Mouse (Mus musculus): ENCODE results near the gene Msx3. TPM values are rescaled to one million over a fixed set of nuclear protein-coding genes. Genes with fewer than 3 reads are reported as not detected.

The Msx3 gene
- polyA plus RNA-seq (2015; fragmentation: Nextera tagmentation; extraction: Ambion mirVana): 0.79 and 0.99 TPM in 2 replicates

GRCm38 (mm10) chr7:140048361-140049114 lies at the start of gene Msx3:
Gene Msx3 (minus strand): TSS chr7:140049089.

GRCm38 (mm10) chr7:140092924-140093528 lies 44.1 kb upstream of the Msx3 start, which contains the start of gene Prap1:
Gene Prap1 (plus strand): TSS chr7:140093395.

GRCm38 (mm10) chr7:140082242-140082678 lies 33.4 kb upstream of the Msx3 start, which contains the start of gene Caly:
Gene Caly (minus strand): TSS chr7:140082548.

GRCm38 (mm10) chr7:140036281-140037170 lies 12.4 kb downstream of the Msx3 start, which contains the start of the genes Zfp511 and Tubgcp2:
Gene Zfp511 (plus strand): TSS chr7:140036391.
Gene Tubgcp2 (minus strand): TSS chr7:140036669.

Other genes with a start within 250 kb of the Msx3 start
- gene Adgra1, start 214.9 kb downstream of the Msx3 start, polyA plus RNA-seq (2015; fragmentation: Nextera tagmentation; extraction: Ambion mirVana): 62.5 and 63.1 TPM in 2 replicates
- 12.1 and 14.6 TPM in 2 replicates for gene Kndc1, start 154.4 kb downstream of the Msx3 start, polyA plus RNA-seq (2015; fragmentation: Nextera tagmentation; extraction: Ambion mirVana)
- gene Utf1, start 105.3 kb downstream of the Msx3 start, polyA plus RNA-seq (2015; fragmentation: Nextera tagmentation; extraction: Ambion mirVana): not detected in 2 replicates
- gene 6430531B16Rik, start 70.3 kb downstream of the Msx3 start, polyA plus RNA-seq (2015; fragmentation: Nextera tagmentation; extraction: Ambion mirVana): 1.1 and 1.5 TPM in 2 replicates
- 0.85 and 0.88 TPM in 2 replicates for gene Adam8, start 56.5 kb downstream of the Msx3 start, polyA plus RNA-seq (2015; fragmentation: Nextera tagmentation; extraction: Ambion mirVana)
- gene Zfp511, start 12.7 kb downstream of the Msx3 start, polyA plus RNA-seq (2015; fragmentation: Nextera tagmentation; extraction: Ambion mirVana): 52.0 and 54.8 TPM in 2 replicates
- gene Tubgcp2, start 12.4 kb downstream of the Msx3 start, polyA plus RNA-seq (2015; fragmentation: Nextera tagmentation; extraction: Ambion mirVana): 44.1 and 46.2 TPM in 2 replicates
- gene Caly, start 33.5 kb upstream of the Msx3 start, polyA plus RNA-seq (2015; fragmentation: Nextera tagmentation; extraction: Ambion mirVana): 625 and 662 TPM in 2 replicates
- gene Prap1, start 44.3 kb upstream of the Msx3 start, polyA plus RNA-seq (2015; fragmentation: Nextera tagmentation; extraction: Ambion mirVana): not detected in 2 replicates
- gene Fuom, start 53.4 kb upstream of the Msx3 start, polyA plus RNA-seq (2015; fragmentation: Nextera tagmentation; extraction: Ambion mirVana): 64.5 and 69.4 TPM in 2 replicates
- 8.7 and 11.0 TPM in 2 replicates for gene Paox, start 66.7 kb upstream of the Msx3 start, polyA plus RNA-seq (2015; fragmentation: Nextera tagmentation; extraction: Ambion mirVana)
- 127 and 133 TPM in 2 replicates for gene Echs1, start 67.4 kb upstream of the Msx3 start, polyA plus RNA-seq (2015; fragmentation: Nextera tagmentation; extraction: Ambion mirVana)
- gene Mtg1, start 88.5 kb upstream of the Msx3 start, polyA plus RNA-seq (2015; fragmentation: Nextera tagmentation; extraction: Ambion mirVana): 30.5 and 34.5 TPM in 2 replicates
- 31.2 and 31.7 TPM in 2 replicates for gene Sprn, start 105.8 kb upstream of the Msx3 start, polyA plus RNA-seq (2015; fragmentation: Nextera tagmentation; extraction: Ambion mirVana)
- gene Olfr522, start 115.7 kb upstream of the Msx3 start, polyA plus RNA-seq (2015; fragmentation: Nextera tagmentation; extraction: Ambion mirVana): not detected in 2 replicates
- not detected in 2 replicates for gene Olfr523, start 124.1 kb upstream of the Msx3 start, polyA plus RNA-seq (2015; fragmentation: Nextera tagmentation; extraction: Ambion mirVana)
- gene Olfr524, start 156.9 kb upstream of the Msx3 start, polyA plus RNA-seq (2015; fragmentation: Nextera tagmentation; extraction: Ambion mirVana): not detected in 2 replicates
- gene Cd163l1, start 169.2 kb upstream of the Msx3 start, polyA plus RNA-seq (2015; fragmentation: Nextera tagmentation; extraction: Ambion mirVana): not detected in 2 replicates
- gene 5830411N06Rik, start 198.2 kb upstream of the Msx3 start, polyA plus RNA-seq (2015; fragmentation: Nextera tagmentation; extraction: Ambion mirVana): not detected in 2 replicates

All from neural tube, postnatal 0 days (tissue).